Comparison of ENCODE assay signal across 13 mouse cellular contexts in genomic region chr4:107012005-107012478, GRCm38 (mm10). TPM values are rescaled to one million over a fixed set of nuclear protein-coding genes. Genes with fewer than 3 reads are reported as not detected.
DNase-seq lines count a peak whose midpoint lies in the region; ATAC-seq and TF ChIP-seq lines count a peak whose summit lies in the region.
"Had no signal": no experiment of that assay in that cellular context is flagged by ENCODE, and none has a peak within 500 bp of the region (broad histone marks: within the 10 kb centered on the region; RNA-seq: fewer than 3 reads in every experiment).

No protein-coding gene starts in this region.

- peaks cover 15% of the 10 kb centered on the region for H3K4me1 ChIP-seq in hindbrain, postnatal 0 days (ENCODE audit: insufficient read depth, low read length)
- peaks cover 61% of the 10 kb centered on the region for H3K4me1 ChIP-seq in hindbrain, embryonic 12.5 days

- no peak overlapping the region for H3K9ac ChIP-seq in hindbrain, postnatal 0 days (replicated peaks; ENCODE audit: low read length)
- H3K9ac ChIP-seq in hindbrain, embryonic 12.5 days: no peak overlapping the region
- H3K9ac ChIP-seq: embryonic facial prominence, embryonic 13.5 days; lung, embryonic 14.5 days had no signal

- DNase-seq in cerebellum, postnatal 14 days: peak; percentile 71 to 77
- DNase-seq in cerebellum, adult 9-11 months: no peak
- DNase-seq in hindbrain, postnatal 0 days (ENCODE audit: low spot score): no peak
- peak; percentile 23 for DNase-seq in urinary bladder, postnatal 14 days (ENCODE audit: low spot score)
- DNase-seq in urinary bladder, adult 18-20 months (ENCODE audit: low spot score in 2 of 2): no peak
- no peak for DNase-seq in ovary, postnatal 10 days (ENCODE audit: low spot score)
- DNase-seq: gastrocnemius, postnatal 10 days; lung, embryonic 14.5 days; retina, postnatal 1 day had no signal

- H3K9me3 ChIP-seq in hindbrain, postnatal 0 days (ENCODE audit: low read length): no peaks in the 10 kb centered on the region
- no peaks in the 10 kb centered on the region for H3K9me3 ChIP-seq in hindbrain, embryonic 12.5 days (replicated peaks)
- H3K9me3 ChIP-seq: embryonic facial prominence, embryonic 13.5 days had no signal

- ATAC-seq in hindbrain, postnatal 0 days: no peak
- ATAC-seq in hindbrain, embryonic 12.5 days (ENCODE audit: low FRiP score): no peak
- no peak for ATAC-seq in monocyte, adult 5-6 weeks (replicated peaks; ENCODE audit: insufficient number of reproducible peaks, low FRiP score, low TSS enrichment, poor library complexity, severe bottlenecking)
- ATAC-seq: intestine, embryonic 16.5 days had no signal

- H3K27me3 ChIP-seq in hindbrain, postnatal 0 days (ENCODE audit: insufficient read depth, low read length): no peaks in the 10 kb centered on the region
- H3K27me3 ChIP-seq in hindbrain, embryonic 12.5 days: no peaks in the 10 kb centered on the region
- H3K27me3 ChIP-seq: embryonic facial prominence, embryonic 13.5 days had no signal

- 60% methylated on average over 13 of the region's 13 CpGs for WGBS in hindbrain, postnatal 0 days
- 77% methylated on average over 13 of the region's 13 CpGs for WGBS in hindbrain, embryonic 12.5 days

- no peak overlapping the region for H3K4me3 ChIP-seq in hindbrain, postnatal 0 days (ENCODE audit: low read length)
- no peak overlapping the region for H3K4me3 ChIP-seq in hindbrain, embryonic 12.5 days
- H3K4me3 ChIP-seq: embryonic facial prominence, embryonic 13.5 days had no signal

- H3K36me3 ChIP-seq in hindbrain, postnatal 0 days (ENCODE audit: insufficient read depth, low read length): 0 out of 2 replicates have a peak, but pooled peaks cover 6% of the 10 kb centered on the region
- peaks cover 21% of the 10 kb centered on the region; the same call in 1 of the 2 replicates for H3K36me3 ChIP-seq in hindbrain, embryonic 12.5 days

- H3K27ac ChIP-seq in hindbrain, postnatal 0 days: peak overlapping the region; percentile 13; the same call in 1 of the 2 replicates
- no peak overlapping the region for H3K27ac ChIP-seq in hindbrain, embryonic 12.5 days
- H3K27ac ChIP-seq: embryonic facial prominence, embryonic 13.5 days had no signal

- no peak for TF ChIP-seq CTCF in hindbrain, postnatal 0 days (IDR thresholded peaks at IDR 0.05; ENCODE audit: low read depth)

- no peak overlapping the region for H3K4me2 ChIP-seq in hindbrain, postnatal 0 days (ENCODE audit: low read depth, low read length)
- H3K4me2 ChIP-seq in hindbrain, embryonic 12.5 days (replicated peaks): no peak overlapping the region
- H3K4me2 ChIP-seq: embryonic facial prominence, embryonic 13.5 days; lung, embryonic 14.5 days had no signal

RNA-seq across cellular contexts. Expression of gene Mrpl37, which starts 54.6 kb away (rescaled TPM):
- total RNA-seq in hindbrain, postnatal 0 days (2014; rRNA removed): 59.2 TPM in 2 replicates
- 77.8 and 79.7 TPM in 2 replicates for polyA plus RNA-seq in hindbrain, postnatal 0 days (2015; fragmentation: Nextera tagmentation; extraction: Ambion mirVana)
- 78.0 and 80.8 TPM in 2 replicates for polyA plus RNA-seq in hindbrain, embryonic 12.5 days (2016; fragmentation: Nextera tagmentation; extraction: Ambion mirVana)
- 11.1 to 25.7 TPM (median 18.3 TPM) in 3 replicates for total RNA-seq in monocyte, adult 5-6 weeks (2017)

RNA-seq across cellular contexts. Expression of gene Cyb5rl, which starts 54.7 kb away (rescaled TPM):
- 8.7 and 21.3 TPM in 2 replicates for total RNA-seq in hindbrain, postnatal 0 days (2014; rRNA removed)
- polyA plus RNA-seq in hindbrain, postnatal 0 days (2015; fragmentation: Nextera tagmentation; extraction: Ambion mirVana): 4.1 and 4.6 TPM in 2 replicates
- 4.1 and 4.5 TPM in 2 replicates for polyA plus RNA-seq in hindbrain, embryonic 12.5 days (2016; fragmentation: Nextera tagmentation; extraction: Ambion mirVana)
- total RNA-seq in monocyte, adult 5-6 weeks (2017): 0.64 to 7.9 TPM (median 1.5 TPM) in 3 replicates

Comparison
In these comparisons a context has a peak if more than half of its experiments do, and no peak if none do; other contexts are left out.
1. DNase-seq: peak in cerebellum, postnatal 14 days (2 of 2) and urinary bladder, postnatal 14 days (single experiment); none in cerebellum, adult 9-11 months (single experiment), hindbrain, postnatal 0 days (single experiment), urinary bladder, adult 18-20 months (0 of 2) and ovary, postnatal 10 days (single experiment).